Mouse (Mus musculus): ENCODE results near the gene Zfp273. TPM values are rescaled to one million over a fixed set of nuclear protein-coding genes. Genes with fewer than 3 reads are reported as not detected.
A peak's percentile ranks its signal among the peaks of the same experiment; 100 is the strongest.
"Not testable (repeated sequence)": the region's sequence is repeated elsewhere in the genome, so short reads cannot be mapped to it uniquely, and the experiment has no call there.

Gene Zfp273
- polyA plus RNA-seq, 1 experiment: 4.8 TPM

DNA sequence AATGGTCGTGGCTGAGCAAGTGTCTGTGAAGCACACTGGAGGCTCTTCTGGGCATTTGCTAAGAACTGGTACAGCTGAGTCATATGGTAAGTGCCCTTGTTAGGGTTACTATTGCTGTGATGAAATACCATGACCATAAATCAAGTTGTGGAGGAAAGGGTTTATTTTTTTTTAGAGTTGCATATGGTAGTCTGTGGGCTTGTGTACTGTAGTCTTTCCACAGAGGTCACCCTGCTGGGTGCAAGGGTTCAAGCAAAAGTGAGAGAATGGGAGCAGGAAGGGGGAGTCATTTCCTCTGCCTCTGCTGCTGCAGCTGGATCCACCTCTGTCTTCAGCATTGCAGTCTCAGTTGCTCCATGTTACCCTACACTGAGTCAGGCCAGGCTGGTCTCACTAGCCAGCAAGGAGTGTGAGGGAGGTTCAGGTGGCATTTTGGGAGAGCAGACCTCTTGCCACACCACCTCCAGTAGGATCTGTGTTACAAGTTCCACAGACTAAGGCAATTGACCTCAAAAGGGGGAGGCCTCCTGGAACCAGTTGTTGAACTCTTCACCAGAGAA lies 1.8 kb upstream of the Zfp273 start:
- Histone ChIP-seq H3K4me3 (ENCODE audit: low read depth, low read length) (no peak overlapping the region), H3K27me3 (ENCODE audit: control insufficient read depth, insufficient read depth, low read length, poor library complexity, severe bottlenecking) (no peaks in the 10 kb centered on the region), H3K27ac (ENCODE audit: insufficient read depth, low read length) (no peak overlapping the region), H3K9ac (ENCODE audit: low read depth, poor library complexity, severe bottlenecking) (no peak overlapping the region), H3K4me1 (ENCODE audit: control insufficient read depth, insufficient read depth, low read length) (no peaks in the 10 kb centered on the region), H3K9me3 (replicated peaks; ENCODE audit: control insufficient read depth, insufficient read depth, low read length, poor library complexity, severe bottlenecking) (no peaks in the 10 kb centered on the region), H3K36me3 (ENCODE audit: control insufficient read depth, insufficient read depth, low read length, poor library complexity, severe bottlenecking) (no peaks in the 10 kb centered on the region)
- no peak for TF ChIP-seq CTCF (IDR thresholded peaks at IDR 0.05; ENCODE audit: low read depth, low read length)
- no peak for TF ChIP-seq EP300 (IDR thresholded peaks at IDR 0.05; ENCODE audit: insufficient read depth, low read depth, low read length)
- no peak for TF ChIP-seq POLR2A (IDR thresholded peaks at IDR 0.05; ENCODE audit: insufficient read depth, low read length)

- 0 out of 2 replicates have a peak overlapping the region, but pooled peaks have one; percentile 54 for H3K9ac ChIP-seq (ENCODE audit: low read depth, poor library complexity, severe bottlenecking)
Measured at GRCm38 (mm10) chr13:67812961-67813709, 405 bp upstream of the Zfp273 start.

DNA sequence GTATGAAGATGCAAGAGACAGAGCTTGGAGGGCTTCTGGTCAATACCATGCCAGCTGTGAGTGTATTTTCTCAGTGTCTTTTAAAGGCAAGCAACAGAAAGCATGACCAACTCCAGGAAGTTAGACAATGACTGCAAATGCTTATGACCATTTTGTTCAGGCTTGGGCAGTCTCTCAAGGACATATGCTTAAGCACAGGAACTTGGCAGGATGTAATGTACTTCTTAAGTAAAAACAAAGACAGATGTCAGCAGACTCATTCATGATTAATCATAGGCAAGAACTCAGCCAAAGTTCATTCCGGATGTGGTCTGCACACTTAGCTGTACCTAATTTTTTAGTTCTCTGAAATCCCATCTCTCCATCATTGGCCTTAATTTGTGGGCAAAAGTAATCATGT lies 5.1 kb downstream of the Zfp273 start:
- TF ChIP-seq EP300 (IDR thresholded peaks at IDR 0.05; ENCODE audit: insufficient read depth, low read depth, low read length) (no peak), POLR2A (IDR thresholded peaks at IDR 0.05; ENCODE audit: insufficient read depth, low read length) (no peak), CTCF (IDR thresholded peaks at IDR 0.05; ENCODE audit: low read depth, low read length) (no peak)
- no peak overlapping the region for H3K27ac ChIP-seq (ENCODE audit: insufficient read depth, low read length)
- H3K9ac ChIP-seq (ENCODE audit: low read depth, poor library complexity, severe bottlenecking): no peak overlapping the region
- no peaks in the 10 kb centered on the region for H3K27me3 ChIP-seq (ENCODE audit: control insufficient read depth, insufficient read depth, low read length, poor library complexity, severe bottlenecking)
- no peak overlapping the region for H3K4me3 ChIP-seq (ENCODE audit: low read depth, low read length)
- no peaks in the 10 kb centered on the region for H3K9me3 ChIP-seq (replicated peaks; ENCODE audit: control insufficient read depth, insufficient read depth, low read length, poor library complexity, severe bottlenecking)
- no peaks in the 10 kb centered on the region for H3K4me1 ChIP-seq (ENCODE audit: control insufficient read depth, insufficient read depth, low read length)
- no peaks in the 10 kb centered on the region for H3K36me3 ChIP-seq (ENCODE audit: control insufficient read depth, insufficient read depth, low read length, poor library complexity, severe bottlenecking)

More at GRCm38 (mm10) chr13:67812961-67813709, 405 bp upstream of the Zfp273 start:
- no peaks in the 10 kb centered on the region for H3K36me3 ChIP-seq (ENCODE audit: control insufficient read depth, insufficient read depth, low read length, poor library complexity, severe bottlenecking)
- no peaks in the 10 kb centered on the region for H3K9me3 ChIP-seq (replicated peaks; ENCODE audit: control insufficient read depth, insufficient read depth, low read length, poor library complexity, severe bottlenecking)
- TF ChIP-seq CTCF (IDR thresholded peaks at IDR 0.05; ENCODE audit: low read depth, low read length): no peak
- no peak for TF ChIP-seq POLR2A (IDR thresholded peaks at IDR 0.05; ENCODE audit: insufficient read depth, low read length)
- no peak for TF ChIP-seq EP300 (IDR thresholded peaks at IDR 0.05; ENCODE audit: insufficient read depth, low read depth, low read length)
- no peak overlapping the region for H3K27ac ChIP-seq (ENCODE audit: insufficient read depth, low read length)
- H3K4me3 ChIP-seq (ENCODE audit: low read depth, low read length): no peak overlapping the region
- H3K27me3 ChIP-seq (ENCODE audit: control insufficient read depth, insufficient read depth, low read length, poor library complexity, severe bottlenecking): no peaks in the 10 kb centered on the region
- no peaks in the 10 kb centered on the region for H3K4me1 ChIP-seq (ENCODE audit: control insufficient read depth, insufficient read depth, low read length)

GRCm38 (mm10) chr13:67830911-67831336 lies 17.4 kb downstream of the Zfp273 start, which contains the start of gene Gm10037:
Gene Gm10037 (plus strand): TSS chr13:67831106.
- H3K9me3 ChIP-seq (replicated peaks; ENCODE audit: control insufficient read depth, insufficient read depth, low read length, poor library complexity, severe bottlenecking): 0 out of 2 replicates have a peak, but pooled peaks cover 4% of the 10 kb centered on the region
- no peaks in the 10 kb centered on the region for H3K27me3 ChIP-seq (ENCODE audit: control insufficient read depth, insufficient read depth, low read length, poor library complexity, severe bottlenecking)
- TF ChIP-seq EP300 (IDR thresholded peaks at IDR 0.05; ENCODE audit: insufficient read depth, low read depth, low read length): no peak
- no peak for TF ChIP-seq CTCF (IDR thresholded peaks at IDR 0.05; ENCODE audit: low read depth, low read length)
- TF ChIP-seq POLR2A (IDR thresholded peaks at IDR 0.05; ENCODE audit: insufficient read depth, low read length): no peak
- peak within 1 kb of the TSS; percentile 34 for H3K9ac ChIP-seq (ENCODE audit: low read depth, poor library complexity, severe bottlenecking)
- H3K4me1 ChIP-seq (ENCODE audit: control insufficient read depth, insufficient read depth, low read length): no peaks in the 10 kb centered on the region
- peak within 1 kb of the TSS; percentile 85 for H3K27ac ChIP-seq (ENCODE audit: insufficient read depth, low read length)
- peak within 1 kb of the TSS; percentile 92 for H3K4me3 ChIP-seq (ENCODE audit: low read depth, low read length)
- peaks cover 2% of the 10 kb centered on the region for H3K36me3 ChIP-seq (ENCODE audit: control insufficient read depth, insufficient read depth, low read length, poor library complexity, severe bottlenecking)

GRCm38 (mm10) chr13:67833137-67833536 lies 19.6 kb downstream of the Zfp273 start:
- H3K36me3 ChIP-seq (ENCODE audit: control insufficient read depth, insufficient read depth, low read length, poor library complexity, severe bottlenecking); H3K27me3 ChIP-seq (ENCODE audit: control insufficient read depth, insufficient read depth, low read length, poor library complexity, severe bottlenecking); H3K27ac ChIP-seq (ENCODE audit: insufficient read depth, low read length); H3K4me1 ChIP-seq (ENCODE audit: control insufficient read depth, insufficient read depth, low read length); H3K4me3 ChIP-seq (ENCODE audit: low read depth, low read length); H3K9me3 ChIP-seq (replicated peaks; ENCODE audit: control insufficient read depth, insufficient read depth, low read length, poor library complexity, severe bottlenecking); H3K9ac ChIP-seq (ENCODE audit: low read depth, poor library complexity, severe bottlenecking): not testable (repeated sequence)
- peak; percentile 6 for TF ChIP-seq CTCF (IDR thresholded peaks at IDR 0.05; ENCODE audit: low read depth, low read length)

- no peaks in the 10 kb centered on the region for H3K36me3 ChIP-seq (ENCODE audit: control insufficient read depth, insufficient read depth, low read length, poor library complexity, severe bottlenecking)
- TF ChIP-seq CTCF (IDR thresholded peaks at IDR 0.05; ENCODE audit: low read depth, low read length) (no peak), EP300 (IDR thresholded peaks at IDR 0.05; ENCODE audit: insufficient read depth, low read depth, low read length) (no peak), POLR2A (IDR thresholded peaks at IDR 0.05; ENCODE audit: insufficient read depth, low read length) (no peak)
- H3K9ac ChIP-seq (ENCODE audit: low read depth, poor library complexity, severe bottlenecking): peak overlapping the region; percentile 38
- peak overlapping the region; percentile 18 for H3K4me3 ChIP-seq (ENCODE audit: low read depth, low read length)
- H3K27me3 ChIP-seq (ENCODE audit: control insufficient read depth, insufficient read depth, low read length, poor library complexity, severe bottlenecking): no peaks in the 10 kb centered on the region
- H3K27ac ChIP-seq (ENCODE audit: insufficient read depth, low read length): peak overlapping the region; percentile 70
- no peaks in the 10 kb centered on the region for H3K4me1 ChIP-seq (ENCODE audit: control insufficient read depth, insufficient read depth, low read length)
- H3K9me3 ChIP-seq (replicated peaks; ENCODE audit: control insufficient read depth, insufficient read depth, low read length, poor library complexity, severe bottlenecking): no peaks in the 10 kb centered on the region
Measured at GRCm38 (mm10) chr13:67843775-67844118, 30.2 kb downstream of the Zfp273 start.

All from ES-Bruce4 (cell line).